Mouse (Mus musculus) liver, postnatal 0 days (tissue): ENCODE measurements around the gene 2810021J22Rik.

Source experiments
- CTCF ChIP-seq: sonication (generic); IDR thresholded peaks from 2 replicates; pipeline ENCODE4 v1.5.1; 2016; ENCODE audit warnings: antibody characterized with exemption, low read depth
- EP300 ChIP-seq: IDR thresholded peaks from 2 replicates; pipeline ENCODE4 v1.6.1; 2016; ENCODE audit warnings: antibody characterized with exemption, low read depth, mild to moderate bottlenecking

DNA sequence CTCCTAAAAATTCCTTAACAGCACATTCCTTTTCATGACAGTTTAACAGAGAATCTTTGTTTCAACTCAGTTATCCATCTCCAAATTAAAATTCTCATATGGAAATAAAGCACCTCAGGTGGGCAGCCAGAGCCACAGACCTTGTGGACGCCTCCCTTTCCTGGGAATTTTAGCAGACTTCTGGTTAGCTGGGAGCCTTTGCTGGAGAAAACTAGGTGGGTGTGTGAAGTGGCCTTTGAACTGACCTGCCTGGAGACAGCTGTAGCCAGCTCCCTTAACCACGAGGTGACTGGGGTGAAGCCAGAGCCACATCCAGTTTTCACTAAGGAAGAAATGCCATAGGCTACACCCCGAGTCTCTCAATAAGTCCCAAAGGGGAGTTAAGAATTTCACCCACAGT lies 62.6 kb downstream of the 2810021J22Rik start:
- TF ChIP-seq CTCF (no peak), EP300 (no peak)
